Mouse (Mus musculus): Measurements from ENCODE around the gene Syndig1.

Gene Syndig1

GRCm38 (mm10) chr2:149828911-149829310, at the start of gene Syndig1:
Syndig1 (plus strand) TSS chr2:149829211.
- DNase-seq, result no peak

GRCm38 (mm10) chr2:149798613-149799012, 30.4 kb upstream of the Syndig1 start:
- no peak for DNase-seq

DNA sequence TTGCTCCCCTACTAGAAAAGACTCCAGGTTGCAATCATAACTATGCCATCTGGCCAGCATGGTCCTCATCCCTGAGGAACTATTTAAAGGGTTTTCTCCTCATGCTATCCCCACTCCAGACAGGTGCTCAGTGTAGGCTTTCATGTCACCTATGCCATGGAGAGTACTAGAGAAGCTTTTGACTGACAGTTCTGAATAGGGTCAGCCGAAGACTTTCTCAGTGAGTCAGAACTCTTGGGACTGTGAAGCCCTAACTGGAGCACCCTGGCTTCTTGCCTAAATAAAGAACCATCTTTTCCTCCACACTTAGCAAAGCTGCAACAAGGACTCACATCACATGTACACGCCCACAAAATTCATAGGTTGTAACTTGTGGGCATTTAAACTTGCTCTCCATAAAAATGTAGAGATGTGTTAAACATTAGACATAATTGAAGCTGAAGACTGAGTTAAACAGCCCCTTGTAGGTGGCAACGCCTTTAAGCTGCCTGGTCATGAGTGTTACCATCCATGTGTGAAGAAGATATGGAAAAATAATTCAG, 24.3 kb upstream of the Syndig1 start:
- DNase-seq, result no peak

DNA sequence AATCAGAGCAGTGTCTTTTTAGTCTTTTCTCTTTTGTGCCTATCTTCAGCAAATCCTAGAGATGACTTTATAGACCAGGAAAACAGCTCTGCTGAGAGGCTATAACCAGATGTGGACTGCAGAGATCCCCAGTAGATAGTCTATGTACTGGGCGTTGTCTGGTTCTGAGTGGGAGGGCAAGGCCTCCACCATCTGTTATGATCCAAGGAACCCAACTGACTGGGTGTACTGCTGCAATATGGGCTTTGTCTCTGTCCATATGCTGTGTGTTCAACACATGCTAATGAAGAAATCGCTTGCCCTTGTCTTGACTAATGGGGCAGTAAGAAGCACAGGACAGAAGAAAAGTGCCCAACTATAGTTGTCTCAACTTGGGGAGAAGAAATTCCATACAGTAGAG, 23.8 kb upstream of the Syndig1 start:
- no peak for DNase-seq

DNA sequence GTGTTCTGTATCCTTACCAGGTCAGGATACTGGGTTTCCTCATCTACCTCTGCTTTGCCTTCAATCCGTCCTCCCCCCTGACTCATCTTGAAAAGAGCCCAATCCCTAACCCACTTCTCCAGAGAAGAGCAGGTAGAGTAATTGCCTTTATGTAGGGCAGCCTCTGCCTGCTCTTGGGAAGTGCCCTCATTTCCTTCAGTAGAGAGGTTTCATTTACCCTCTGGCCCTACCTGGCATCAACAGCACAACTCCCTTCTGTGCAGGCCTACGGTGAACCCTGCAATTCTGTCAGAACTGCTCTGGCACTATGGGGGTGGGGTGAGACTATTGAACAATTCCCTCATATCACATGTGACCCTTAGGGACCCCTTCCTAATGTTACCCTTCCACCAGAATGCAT, 16.1 kb upstream of the Syndig1 start:
- DNase-seq, result no peak

GRCm38 (mm10) chr2:149818395-149818794, 10.6 kb upstream of the Syndig1 start:
- no peak for DNase-seq

GRCm38 (mm10) chr2:149819751-149820150, 9.3 kb upstream of the Syndig1 start:
- no peak for DNase-seq

- DNase-seq, result no peak
Observed at GRCm38 (mm10) chr2:149820201-149820600, 8.8 kb upstream of the Syndig1 start.

- DNase-seq, result no peak
Observed at GRCm38 (mm10) chr2:149829955-149830535, 1.0 kb downstream of the Syndig1 start.

GRCm38 (mm10) chr2:149830536-149831458, 1.8 kb downstream of the Syndig1 start, which contains the start of gene C530025M09Rik:
C530025M09Rik (minus strand) TSS chr2:149831213.
- no peak for DNase-seq

GRCm38 (mm10) chr2:149831459-149832245, 2.6 kb downstream of the Syndig1 start:
- no peak for DNase-seq

GRCm38 (mm10) chr2:149832301-149832700, 3.3 kb downstream of the Syndig1 start:
- DNase-seq, result no peak

DNA sequence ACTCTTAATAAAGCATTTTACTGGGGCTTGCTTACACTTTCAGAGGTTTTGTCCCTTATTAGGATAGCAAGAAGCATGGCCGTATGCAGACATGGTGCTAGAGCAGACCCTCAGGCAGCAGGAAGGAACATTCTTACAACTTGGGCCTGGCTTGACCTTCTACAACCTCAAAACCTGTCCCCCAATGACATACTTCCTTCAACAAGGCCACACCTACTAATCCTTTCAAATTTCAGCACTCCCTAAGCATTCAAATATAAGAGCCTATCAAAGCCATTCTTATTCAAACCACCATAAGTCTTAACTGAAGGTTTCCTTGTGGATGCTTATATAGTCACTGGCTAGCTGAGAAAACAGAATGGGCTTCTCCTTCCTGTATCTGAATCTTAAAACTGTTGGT, 6.1 kb downstream of the Syndig1 start:
- no peak for DNase-seq

- DNase-seq, result no peak
Observed at GRCm38 (mm10) chr2:149836471-149837135, 7.6 kb downstream of the Syndig1 start.

DNA sequence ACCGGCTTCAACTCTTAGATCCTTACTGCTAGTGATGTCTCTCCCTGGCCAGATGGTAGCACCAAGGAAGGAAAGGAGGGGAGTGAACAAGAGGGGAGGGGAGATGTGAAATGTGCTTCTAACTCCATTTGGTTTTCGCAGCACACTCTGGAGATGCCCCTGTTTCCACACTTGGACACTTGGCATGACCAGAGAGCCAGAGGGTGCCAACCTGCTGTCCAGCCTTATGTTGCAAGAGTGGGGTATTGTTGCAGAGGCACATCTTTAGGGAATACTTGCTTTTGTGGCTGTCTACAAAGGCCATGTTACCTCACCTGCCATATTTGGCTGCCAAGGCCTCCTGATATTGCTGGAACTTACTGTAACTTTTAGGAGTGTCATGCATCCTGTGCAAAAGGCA, 10.7 kb downstream of the Syndig1 start:
- no peak for DNase-seq

- no peak for DNase-seq
Observed at GRCm38 (mm10) chr2:149844575-149844974, 15.6 kb downstream of the Syndig1 start.

GRCm38 (mm10) chr2:149848778-149849177, 19.8 kb downstream of the Syndig1 start:
- no peak for DNase-seq

GRCm38 (mm10) chr2:149861002-149861401, 32.0 kb downstream of the Syndig1 start:
- no peak for DNase-seq

GRCm38 (mm10) chr2:149865914-149866435, 37.0 kb downstream of the Syndig1 start:
- DNase-seq, result no peak

DNA sequence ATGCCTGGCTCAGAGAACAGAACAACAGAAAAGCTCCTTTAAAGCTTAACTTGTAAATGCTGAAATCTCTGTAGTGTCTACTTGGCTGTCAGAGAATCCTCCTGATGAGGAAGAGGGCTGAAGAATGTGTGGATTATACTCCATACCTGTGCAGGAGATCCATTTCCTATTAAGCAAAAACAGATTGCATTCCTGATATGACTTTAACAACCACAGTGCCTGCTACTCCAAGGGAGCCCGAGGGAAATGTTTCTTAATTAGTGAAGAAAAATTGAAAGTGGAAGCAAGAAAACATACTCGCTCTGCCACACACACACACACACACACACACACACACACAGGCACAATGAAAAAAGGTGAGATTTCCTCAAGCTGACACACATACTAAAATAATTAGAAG, 41.5 kb downstream of the Syndig1 start:
- DNase-seq, result no peak

DNA sequence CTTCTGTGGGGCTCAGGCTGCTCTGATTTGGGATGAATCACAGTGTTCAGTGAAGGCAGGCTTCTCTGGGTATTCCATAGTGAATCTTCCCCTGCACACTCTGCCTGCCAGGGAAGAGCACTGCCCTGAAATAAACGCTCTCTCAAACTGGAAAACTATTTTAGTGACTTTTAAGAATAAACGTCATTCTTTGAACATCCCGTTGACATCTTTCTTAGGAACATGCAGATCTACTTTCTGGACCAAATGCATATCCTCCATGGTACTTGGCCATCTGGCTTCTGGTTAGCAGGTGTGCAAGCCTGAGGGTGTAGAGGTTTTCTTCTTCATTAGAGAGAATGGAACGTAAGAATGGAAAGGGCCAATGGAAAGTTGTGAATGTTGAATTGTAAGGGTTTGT, 43.5 kb downstream of the Syndig1 start:
- DNase-seq, result no peak

- no peak for DNase-seq
Observed at GRCm38 (mm10) chr2:149873346-149873745, 44.3 kb downstream of the Syndig1 start.

Data from kidney, adult 11 months (tissue).